Mouse (Mus musculus) limb, embryonic 12.5 days (tissue): ENCODE measurements at regions not wholly inside any gene's neighbourhood (a gene's known extent, or its start where the extent isn't known, plus 50 kb on each side); places are given as distances from the start of the nearest gene placed in this dataset.

Experiments
- ATAC-seq: fragments of 200-750 bp; cut with Nextera tagmentation; 2 replicates; pipeline ENCODE4 v1.8.0; 2017; ENCODE audit warnings: low read depth, moderate TSS enrichment; ENCODE audit not compliant: insufficient number of reproducible peaks, insufficient read depth, low FRiP score, low TSS enrichment
- H3K27ac ChIP-seq: fragments of 300-500 bp; sonication (generic); 2 replicates; pipeline ENCODE4 v1.5.1; 2016; ENCODE audit warnings: mild to moderate bottlenecking, moderate library complexity
- H3K27me3 ChIP-seq: fragments of 300-500 bp; sonication (generic); 2 replicates; pipeline ENCODE4 v1.6.1; 2016; ENCODE audit warnings: mild to moderate bottlenecking, moderate library complexity
- H3K36me3 ChIP-seq: fragments of 300-500 bp; sonication (generic); 2 replicates; pipeline ENCODE4 v1.6.1; 2016; ENCODE audit warnings: mild to moderate bottlenecking, moderate library complexity
- H3K4me1 ChIP-seq: fragments of 300-500 bp; sonication (generic); replicated peaks from 2 replicates; pipeline ENCODE4 v1.6.1; 2016
- H3K4me2 ChIP-seq: fragments of 300-500 bp; sonication (generic); 2 replicates; pipeline ENCODE4 v1.6.1; 2016; ENCODE audit warnings: mild to moderate bottlenecking, moderate library complexity
- H3K4me3 ChIP-seq: fragments of 300-500 bp; sonication (generic); replicated peaks from 2 replicates; pipeline ENCODE4 v1.5.1; 2016; ENCODE audit warnings: mild to moderate bottlenecking
- H3K9ac ChIP-seq: fragments of 300-500 bp; sonication (generic); replicated peaks from 2 replicates; pipeline ENCODE4 v1.6.1; 2016; ENCODE audit warnings: mild to moderate bottlenecking, moderate library complexity
- H3K9me3 ChIP-seq: fragments of 300-500 bp; sonication (generic); 2 replicates; pipeline ENCODE4 v1.6.1; 2016; ENCODE audit warnings: mild to moderate bottlenecking, moderate library complexity
- WGBS: fragments of 180-500 bp; shearing (Covaris S2); methylation state at CpG from one replicate; pipeline ENCODE4 v1.1.7; 2016; 5-methylcytosine and 5-hydroxymethylcytosine counted together

DNA sequence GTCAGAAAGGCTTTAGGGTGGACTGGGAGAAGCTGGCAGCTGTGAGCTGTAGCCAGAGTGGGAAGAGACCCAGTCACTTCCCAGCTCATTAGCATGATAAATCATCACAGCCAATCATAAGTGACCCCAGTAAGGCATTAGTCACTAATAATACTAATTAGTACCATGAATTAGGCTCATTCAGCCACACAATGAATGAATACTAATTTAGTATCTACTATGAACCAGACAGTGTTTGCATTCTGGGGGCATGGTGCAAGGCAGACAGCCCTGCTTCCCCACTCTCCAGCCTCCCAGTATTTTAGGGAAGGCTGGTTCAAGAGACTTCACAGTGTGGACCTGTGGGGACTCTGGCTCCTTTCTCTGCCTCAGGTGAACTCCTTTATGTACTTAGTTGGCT lies 523.7 kb downstream of the Tbc1d22a start:
- H3K36me3 ChIP-seq = no peaks in the 10 kb centered on the region
- H3K4me1 ChIP-seq = no peaks in the 10 kb centered on the region
- H3K4me3 ChIP-seq = no peak overlapping the region
- no peaks in the 10 kb centered on the region for H3K27me3 ChIP-seq
- H3K9ac ChIP-seq = no peak overlapping the region
- H3K9me3 ChIP-seq = no peaks in the 10 kb centered on the region
- H3K4me2 ChIP-seq = no peak overlapping the region
- ATAC-seq = no peak
- no peak overlapping the region for H3K27ac ChIP-seq

DNA sequence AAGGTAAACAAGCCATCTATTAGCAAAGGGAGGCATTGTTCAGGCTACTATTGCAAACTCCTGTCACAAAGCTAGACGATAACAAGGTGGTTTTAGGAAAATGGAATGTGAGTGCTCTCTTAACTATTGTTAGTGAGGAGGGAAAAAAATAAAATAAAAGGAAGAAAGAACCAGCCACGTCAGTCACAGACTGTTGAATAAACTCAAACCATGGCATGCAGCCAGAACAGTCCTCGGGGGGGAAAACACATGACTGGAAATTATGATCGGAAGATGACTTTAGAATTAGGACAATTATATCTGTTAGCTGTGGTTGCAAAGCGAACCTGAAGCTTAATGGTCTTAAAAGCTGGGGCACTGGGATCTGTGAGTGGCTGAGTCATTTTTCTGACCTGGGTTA lies 524.1 kb downstream of the Tbc1d22a start:
- no peak for ATAC-seq

DNA sequence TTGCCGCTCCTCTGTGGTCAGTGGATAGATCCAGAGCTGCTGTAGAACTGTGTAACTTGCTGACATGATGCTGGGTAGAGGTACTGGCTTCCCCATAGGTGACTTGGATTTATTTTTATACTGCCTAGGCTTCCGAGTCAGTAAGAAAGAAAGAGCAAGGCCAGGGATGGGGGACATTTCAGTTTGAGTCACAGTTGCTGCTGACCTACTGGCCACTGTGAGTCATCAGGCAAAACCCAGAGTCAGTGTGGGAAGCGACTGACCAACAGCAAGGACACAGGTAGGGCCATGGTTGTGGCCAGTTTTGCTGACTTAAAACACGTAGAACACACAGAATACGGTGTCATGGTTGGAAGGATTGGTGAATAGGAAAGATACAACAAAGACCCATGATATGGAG lies 524.5 kb downstream of the Tbc1d22a start:
- WGBS = 88% methylated on average over 5 of the region's 5 CpGs

More for the DNA sequence above, 524.1 kb downstream of the Tbc1d22a start:
- no peaks in the 10 kb centered on the region for H3K4me1 ChIP-seq
- H3K27me3 ChIP-seq = no peaks in the 10 kb centered on the region
- no peaks in the 10 kb centered on the region for H3K9me3 ChIP-seq
- 80% methylated on average over 5 of the region's 5 CpGs for WGBS
- H3K27ac ChIP-seq = no peak overlapping the region
- no peak overlapping the region for H3K9ac ChIP-seq
- no peak overlapping the region for H3K4me2 ChIP-seq
- no peak overlapping the region for H3K4me3 ChIP-seq
- no peaks in the 10 kb centered on the region for H3K36me3 ChIP-seq

DNA sequence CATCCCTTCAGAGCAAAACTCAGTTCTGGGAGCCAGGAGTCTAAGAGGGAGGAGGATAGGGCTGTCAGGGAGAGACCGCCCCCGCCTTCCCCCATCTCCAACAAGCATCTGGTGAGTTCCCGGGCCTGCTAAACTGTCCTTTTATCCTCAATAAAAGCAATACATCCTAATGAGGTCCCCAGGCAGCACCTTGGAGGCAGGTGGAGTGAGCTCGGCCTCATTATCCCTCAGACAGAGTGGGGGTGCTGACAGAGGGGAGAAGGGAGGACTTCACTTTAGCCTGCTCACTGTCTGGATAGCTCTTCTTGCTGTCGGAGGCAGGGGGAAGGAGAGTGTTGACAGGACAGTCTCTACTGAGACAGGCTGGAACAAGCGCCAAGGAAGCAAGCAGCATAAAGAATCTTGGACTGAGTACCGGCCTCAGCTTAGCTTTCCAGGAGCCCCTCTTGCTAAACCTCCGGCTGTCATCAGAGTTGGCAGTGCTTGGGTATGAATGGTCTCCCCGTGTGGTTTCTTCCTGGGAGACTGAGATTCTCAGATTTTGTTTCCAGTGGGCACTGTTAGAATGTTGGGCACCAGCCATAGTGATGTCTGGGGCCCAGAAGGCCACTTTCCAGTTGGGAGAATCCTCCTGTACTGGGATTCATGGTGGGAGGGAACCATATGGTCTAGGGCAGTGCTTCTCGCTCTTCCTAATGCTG lies 537.3 kb downstream of the Tbc1d22a start:
- Histone ChIP-seq H3K4me1 (no peaks in the 10 kb centered on the region), H3K27me3 (0 out of 2 replicates have a peak, but pooled peaks cover 8% of the 10 kb centered on the region), H3K36me3 (no peaks in the 10 kb centered on the region), H3K4me3 (no peak overlapping the region), H3K27ac (no peak overlapping the region), H3K9ac (no peak overlapping the region), H3K4me2 (no peak overlapping the region), H3K9me3 (no peaks in the 10 kb centered on the region)
- no peak; the same call in 1 of the 2 replicates for ATAC-seq
- 61% methylated on average over 10 of the region's 10 CpGs for WGBS

More for the DNA sequence above, 524.5 kb downstream of the Tbc1d22a start:
- Histone ChIP-seq H3K4me2 (no peak overlapping the region), H3K9ac (no peak overlapping the region), H3K9me3 (no peaks in the 10 kb centered on the region), H3K27ac (no peak overlapping the region), H3K36me3 (no peaks in the 10 kb centered on the region), H3K27me3 (no peaks in the 10 kb centered on the region), H3K4me3 (no peak overlapping the region), H3K4me1 (no peaks in the 10 kb centered on the region)
- ATAC-seq = no peak

DNA sequence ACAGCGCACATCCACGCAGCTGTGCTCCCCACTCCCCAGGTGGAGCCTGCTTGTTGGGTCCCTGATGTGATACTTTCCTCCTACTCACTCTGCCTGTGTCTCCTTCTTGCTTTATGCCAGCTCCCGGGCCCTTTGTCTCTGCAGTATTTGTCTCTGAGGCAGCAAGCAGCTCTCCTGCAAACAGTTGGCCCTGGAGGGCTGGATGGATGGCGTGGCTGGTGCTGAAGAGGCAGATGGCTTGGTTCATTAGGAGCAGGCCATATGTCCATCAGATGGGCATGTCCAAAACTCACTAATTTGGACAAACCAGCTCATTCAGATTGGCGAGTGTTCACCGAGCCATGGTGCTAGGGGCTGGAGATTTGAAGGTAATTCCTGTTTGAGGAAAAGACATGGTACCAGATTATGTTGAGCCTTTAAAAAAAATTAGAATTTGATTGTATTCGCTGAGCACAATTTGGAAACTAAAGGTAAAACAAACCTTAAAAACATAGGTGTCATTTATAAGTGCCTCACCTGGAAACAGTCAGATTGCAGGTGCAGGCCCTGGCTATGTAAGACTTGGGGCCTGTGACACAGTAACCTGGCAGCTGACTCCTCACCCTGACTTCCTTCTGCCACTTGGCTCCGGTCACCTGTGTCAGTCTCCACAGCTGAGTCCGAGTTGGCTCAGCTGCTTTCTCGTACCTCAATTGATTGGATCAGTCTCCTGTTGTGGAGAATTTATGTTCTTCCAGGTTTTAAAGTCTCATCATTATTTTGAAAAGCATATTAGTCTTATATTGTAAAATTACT lies 549.5 kb downstream of the Tbc1d22a start:
- Histone ChIP-seq H3K4me1 (no peaks in the 10 kb centered on the region), H3K9me3 (no peaks in the 10 kb centered on the region), H3K27ac (no peak overlapping the region), H3K36me3 (no peaks in the 10 kb centered on the region), H3K4me2 (no peak overlapping the region), H3K9ac (no peak overlapping the region), H3K4me3 (no peak overlapping the region), H3K27me3 (no peaks in the 10 kb centered on the region)
- 85% methylated on average over 10 of the region's 10 CpGs for WGBS
- ATAC-seq = no peak

DNA sequence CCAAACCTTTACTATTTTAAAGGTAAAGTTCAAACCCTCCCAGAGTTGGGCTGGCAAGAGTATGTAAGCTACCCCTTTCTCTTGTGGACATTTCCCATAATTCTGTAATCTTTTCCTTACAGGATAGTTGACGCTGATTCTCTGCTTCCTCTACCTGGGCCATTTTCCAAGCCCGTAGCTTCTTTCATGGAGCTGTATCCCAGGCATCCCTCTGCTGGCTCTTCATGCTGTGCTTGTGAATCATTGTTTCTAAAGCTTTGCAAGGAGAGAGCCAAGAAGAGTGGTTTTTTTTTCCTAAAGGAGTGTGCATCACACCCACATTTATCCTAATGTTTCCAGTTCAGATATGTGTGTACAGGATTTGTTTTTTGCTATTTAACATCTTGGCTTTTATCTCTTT lies 553.4 kb downstream of the Tbc1d22a start:
- Histone ChIP-seq H3K4me3 (no peak overlapping the region), H3K36me3 (no peaks in the 10 kb centered on the region), H3K4me1 (no peaks in the 10 kb centered on the region), H3K4me2 (no peak overlapping the region), H3K27me3 (peaks cover 3% of the 10 kb centered on the region; the same call in 1 of the 2 replicates), H3K27ac (no peak overlapping the region), H3K9me3 (no peaks in the 10 kb centered on the region), H3K9ac (no peak overlapping the region)
- 93% methylated on average over 2 of the region's 2 CpGs for whole genome bisulfite sequencing
- ATAC-seq = no peak

DNA sequence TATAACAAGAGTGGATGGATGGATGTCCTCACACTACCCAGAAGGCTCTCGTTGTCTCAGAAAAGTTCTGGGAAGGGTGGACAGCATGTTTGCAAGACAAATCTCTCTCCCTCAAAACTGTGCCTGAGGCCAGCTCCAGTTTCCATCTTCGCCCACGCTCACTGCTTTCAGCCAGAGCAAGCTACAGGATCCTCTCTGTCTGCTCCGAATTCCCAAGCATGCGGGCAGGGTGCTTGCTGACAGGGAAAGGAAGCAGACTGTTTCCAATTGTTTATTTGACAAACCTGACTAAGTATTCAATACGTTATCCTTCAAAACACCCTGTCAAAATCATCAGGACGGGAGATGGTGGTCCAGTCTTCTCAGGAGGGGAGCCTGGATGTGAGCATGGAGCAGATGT lies 558.8 kb downstream of the Tbc1d22a start:
- ATAC-seq = no peak
- H3K9me3 ChIP-seq = no peaks in the 10 kb centered on the region
- H3K4me2 ChIP-seq = no peak overlapping the region
- peaks cover 3% of the 10 kb centered on the region; the same call in 1 of the 2 replicates for H3K27me3 ChIP-seq
- H3K27ac ChIP-seq = no peak overlapping the region
- H3K36me3 ChIP-seq = no peaks in the 10 kb centered on the region
- no peak overlapping the region for H3K4me3 ChIP-seq
- 78% methylated on average over 7 of the region's 7 CpGs for WGBS
- no peaks in the 10 kb centered on the region for H3K4me1 ChIP-seq
- no peak overlapping the region for H3K9ac ChIP-seq

DNA sequence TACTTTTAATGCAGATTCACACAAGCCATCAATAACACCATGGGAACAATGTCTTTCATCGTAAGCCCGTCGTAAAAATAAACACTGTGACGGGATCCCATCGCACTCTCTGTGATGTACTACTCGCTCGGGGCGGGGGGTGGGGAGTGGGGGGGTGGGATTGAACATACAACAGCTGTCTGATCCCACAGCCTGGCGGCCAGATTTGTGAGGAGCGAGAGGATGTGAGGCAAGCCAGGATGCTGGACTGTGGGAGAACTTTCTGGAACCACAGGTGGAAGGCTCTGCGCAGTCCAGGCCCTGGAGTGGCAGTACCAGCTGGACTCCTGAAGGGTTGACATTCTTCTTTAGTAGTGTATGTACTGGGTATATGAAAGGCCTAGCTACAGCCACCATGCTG lies 563.7 kb downstream of the Tbc1d22a start:
- no peaks in the 10 kb centered on the region for H3K9me3 ChIP-seq
- WGBS = 78% methylated on average over 11 of the region's 11 CpGs
- ATAC-seq = 0 out of 2 replicates have a peak, but pooled peaks have one; percentile 37

DNA sequence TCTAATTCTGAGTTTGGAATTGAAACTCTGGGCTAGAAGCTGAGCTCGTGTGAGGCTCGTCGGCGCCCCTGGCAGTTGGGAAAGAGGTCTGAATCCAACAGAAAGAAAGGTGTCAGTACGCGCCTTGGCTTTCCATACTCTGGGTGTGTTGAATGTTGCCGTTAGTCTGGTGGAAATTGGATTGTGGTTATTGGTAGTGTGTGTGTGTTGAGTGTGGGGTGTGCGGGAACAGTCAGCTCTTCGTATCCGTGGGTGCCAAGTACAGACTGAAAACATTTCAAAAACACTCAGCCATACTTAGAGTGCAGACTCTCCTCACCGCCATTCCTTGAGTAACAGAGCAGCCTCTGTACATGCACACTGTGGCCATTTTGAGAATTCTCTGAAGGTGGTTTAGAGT lies 566.9 kb downstream of the Tbc1d22a start:
- ATAC-seq = no peak
- WGBS = 94% methylated on average over 11 of the region's 11 CpGs
- Histone ChIP-seq H3K9ac (no peak overlapping the region), H3K4me2 (no peak overlapping the region), H3K4me3 (no peak overlapping the region), H3K4me1 (no peaks in the 10 kb centered on the region), H3K36me3 (no peaks in the 10 kb centered on the region), H3K9me3 (no peaks in the 10 kb centered on the region), H3K27me3 (no peaks in the 10 kb centered on the region), H3K27ac (no peak overlapping the region)

More for the DNA sequence above, 563.7 kb downstream of the Tbc1d22a start:
- no peak overlapping the region for H3K4me2 ChIP-seq
- no peak overlapping the region for H3K27ac ChIP-seq
- H3K36me3 ChIP-seq = no peaks in the 10 kb centered on the region
- no peaks in the 10 kb centered on the region for H3K4me1 ChIP-seq
- H3K4me3 ChIP-seq = no peak overlapping the region
- no peaks in the 10 kb centered on the region for H3K27me3 ChIP-seq
- no peak overlapping the region for H3K9ac ChIP-seq

DNA sequence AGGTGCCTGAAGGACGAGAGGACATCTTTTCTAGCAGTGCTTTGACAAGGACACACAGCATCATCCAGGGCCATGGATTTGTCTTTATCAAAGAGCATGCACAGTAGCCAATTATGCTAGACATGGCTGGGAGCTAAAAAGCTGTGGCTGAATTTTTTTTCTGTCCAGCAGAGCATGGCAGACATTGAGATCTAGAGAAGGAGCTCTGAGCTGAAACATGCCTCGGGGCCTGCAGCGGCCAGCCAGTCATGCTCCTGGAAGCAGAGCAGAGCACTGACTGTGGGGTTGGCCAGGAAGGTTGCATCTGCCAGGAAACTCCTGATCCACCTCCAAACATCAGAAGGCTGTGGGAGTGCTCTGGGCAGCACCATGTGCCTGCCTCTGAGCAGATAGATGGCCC lies 580.5 kb downstream of the Tbc1d22a start:
- H3K9me3 ChIP-seq = no peaks in the 10 kb centered on the region
- no peaks in the 10 kb centered on the region for H3K36me3 ChIP-seq
- H3K27ac ChIP-seq = no peak overlapping the region
- H3K4me3 ChIP-seq = no peak overlapping the region
- no peak for ATAC-seq
- H3K4me2 ChIP-seq = no peak overlapping the region
- WGBS = 83% methylated on average over 3 of the region's 3 CpGs
- H3K4me1 ChIP-seq = peaks cover 9% of the 10 kb centered on the region; the same call in 1 of the 2 replicates
- no peaks in the 10 kb centered on the region for H3K27me3 ChIP-seq
- no peak overlapping the region for H3K9ac ChIP-seq

DNA sequence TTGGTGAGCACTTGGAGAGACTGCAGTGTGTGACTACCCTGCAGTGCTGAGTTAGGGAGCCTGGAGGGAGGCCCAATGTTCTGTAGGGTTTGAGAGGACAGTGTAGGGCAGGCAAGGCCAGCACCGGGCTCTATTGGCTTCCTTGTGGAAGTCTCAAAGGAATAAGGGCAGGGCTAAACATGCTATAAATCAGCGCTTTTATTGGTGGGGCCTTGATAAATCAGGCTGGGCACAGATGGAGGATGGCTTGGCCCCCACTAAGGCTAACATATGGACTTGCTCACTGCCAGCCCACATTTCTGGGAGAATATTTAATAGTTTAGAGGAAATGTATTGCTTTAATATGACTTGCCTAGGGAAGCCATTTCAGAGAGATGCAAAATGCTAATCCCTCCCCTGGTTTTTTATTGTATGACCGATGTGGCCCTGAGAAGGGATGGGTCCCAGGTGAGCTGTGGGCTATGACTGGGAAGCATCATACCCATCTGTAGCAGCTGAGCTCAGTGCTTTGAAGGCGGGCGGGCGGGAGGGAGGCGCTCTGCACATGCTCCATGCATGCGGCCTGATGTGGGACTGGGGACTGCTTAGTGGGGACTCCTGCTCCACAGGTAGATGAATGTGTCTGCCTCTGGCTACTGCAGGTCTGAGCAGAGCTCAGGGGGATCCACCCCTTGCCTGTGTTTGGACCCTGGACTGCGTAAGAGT lies 584.4 kb downstream of the Tbc1d22a start:
- H3K4me2 ChIP-seq = no peak overlapping the region
- no peak overlapping the region for H3K27ac ChIP-seq
- peak; percentile 56; the same call in 1 of the 2 replicates for ATAC-seq
- 70% methylated on average over 9 of the region's 9 CpGs for WGBS
- H3K9me3 ChIP-seq = no peaks in the 10 kb centered on the region
- H3K9ac ChIP-seq = no peak overlapping the region
- peaks cover 9% of the 10 kb centered on the region; the same call in 1 of the 2 replicates for H3K4me1 ChIP-seq
- no peaks in the 10 kb centered on the region for H3K36me3 ChIP-seq
- no peaks in the 10 kb centered on the region for H3K27me3 ChIP-seq
- no peak overlapping the region for H3K4me3 ChIP-seq
